Mouse (Mus musculus): Measurements from ENCODE around the gene Gemin7. TPM values are rescaled to one million over a fixed set of nuclear protein-coding genes. Genes with fewer than 3 reads are reported as not detected.

The Gemin7 gene
- total and polyA plus RNA-seq, 3 experiments: 25.8 to 55.4 (median 51.2) TPM

GRCm38 (mm10) chr7:19542155-19542691, 35.2 kb downstream of the Gemin7 start:
- Histone ChIP-seq H3K27me3 (ENCODE audit: insufficient read depth, low read length) (no peaks in the 10 kb centered on the region), H3K36me3 (replicated peaks) (peaks cover 87% of the 10 kb centered on the region), H3K4me1 (ENCODE audit: insufficient read depth, low read depth, low read length) (peaks cover 15% of the 10 kb centered on the region), H3K9me3 (replicated peaks) (peaks cover 12% of the 10 kb centered on the region; the same call in 1 of the 2 replicates), H3K4me3 (ENCODE audit: low read depth, low read length) (peak overlapping the region; percentile 14; the same call in 1 of the 2 replicates)
- TF ChIP-seq TAL1 (conservative IDR thresholded peaks at IDR 0.05; ENCODE audit: low read depth, low read length): no peak
- no peak for TF ChIP-seq POLR2AphosphoS5 (IDR thresholded peaks at IDR 0.05; ENCODE audit: insufficient replicate concordance, low read depth, low read length)
- TF ChIP-seq GATA2 (IDR thresholded peaks at IDR 0.05; ENCODE audit: borderline replicate concordance, low read depth, low read length): no peak
- no peak for TF ChIP-seq GATA1 (IDR thresholded peaks at IDR 0.05; ENCODE audit: borderline replicate concordance, low read length)
- no peak for TF ChIP-seq CTCF (IDR thresholded peaks at IDR 0.05; ENCODE audit: low read depth, low read length)
- no peak for DNase-seq (ENCODE audit: low spot score)
- no peak for ATAC-seq (ENCODE audit: extremely low read depth, insufficient number of reproducible peaks, low FRiP score, poor library complexity, severe bottlenecking)

- no peak for TF ChIP-seq GATA2 (IDR thresholded peaks at IDR 0.05; ENCODE audit: borderline replicate concordance, low read depth, low read length)
- no peak for TF ChIP-seq CTCF (IDR thresholded peaks at IDR 0.05; ENCODE audit: low read depth, low read length)
- no peak for TF ChIP-seq POLR2AphosphoS5 (IDR thresholded peaks at IDR 0.05; ENCODE audit: insufficient replicate concordance, low read depth, low read length)
- no peak for TF ChIP-seq TAL1 (conservative IDR thresholded peaks at IDR 0.05; ENCODE audit: low read depth, low read length)
- no peak for TF ChIP-seq GATA1 (IDR thresholded peaks at IDR 0.05; ENCODE audit: borderline replicate concordance, low read length)
These were observed 35.7 kb downstream of the Gemin7 start for GRCm38 (mm10) chr7:19541681-19542154.

DNA sequence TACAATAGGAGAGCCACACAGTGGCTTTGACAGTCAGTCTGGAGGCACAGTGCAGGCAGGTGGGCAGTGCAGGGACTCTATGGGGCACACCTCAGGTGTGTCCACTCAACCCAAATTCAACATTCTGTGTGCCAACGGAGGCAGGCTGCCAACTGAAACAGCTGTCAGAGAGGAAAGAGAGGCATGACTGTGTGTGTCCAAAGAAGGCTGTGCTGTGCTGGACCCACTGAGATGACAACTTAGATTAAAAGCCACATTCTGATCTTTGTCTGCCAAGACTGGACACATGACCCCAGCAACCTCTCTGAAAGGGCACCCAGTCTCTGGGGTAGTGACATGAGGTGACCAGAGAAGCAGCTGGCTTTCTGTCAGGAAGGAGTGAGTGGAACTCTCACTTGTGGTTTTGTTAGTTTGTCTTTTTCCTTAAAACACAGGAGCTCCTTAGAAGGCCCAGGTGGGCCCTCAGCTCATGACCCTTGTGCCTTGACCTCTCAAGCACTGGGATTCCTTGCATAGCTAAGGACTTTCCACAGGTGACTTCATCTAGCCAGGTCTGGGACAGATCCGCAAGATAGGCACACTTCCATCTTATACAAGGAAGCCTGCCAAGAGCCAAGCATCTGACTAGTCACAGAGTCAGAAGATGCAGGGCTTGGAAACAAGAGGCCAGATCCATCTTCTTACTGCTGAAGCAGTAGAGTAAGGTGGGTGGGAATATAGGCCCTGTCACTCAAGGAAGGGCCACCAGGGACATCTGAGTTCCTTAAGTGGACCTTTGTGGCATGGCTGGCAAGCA, 36.4 kb downstream of the Gemin7 start:
- Histone ChIP-seq H3K36me3 (replicated peaks) (peaks cover 87% of the 10 kb centered on the region), H3K27me3 (ENCODE audit: insufficient read depth, low read length) (no peaks in the 10 kb centered on the region), H3K4me1 (ENCODE audit: insufficient read depth, low read depth, low read length) (peaks cover 15% of the 10 kb centered on the region), H3K4me3 (ENCODE audit: low read depth, low read length) (no peak overlapping the region), H3K9me3 (replicated peaks) (peaks cover 12% of the 10 kb centered on the region; the same call in 1 of the 2 replicates)
- TF ChIP-seq GATA2 (IDR thresholded peaks at IDR 0.05; ENCODE audit: borderline replicate concordance, low read depth, low read length): no peak
- no peak for TF ChIP-seq POLR2AphosphoS5 (IDR thresholded peaks at IDR 0.05; ENCODE audit: insufficient replicate concordance, low read depth, low read length)
- no peak for TF ChIP-seq GATA1 (IDR thresholded peaks at IDR 0.05; ENCODE audit: borderline replicate concordance, low read length)
- TF ChIP-seq CTCF (IDR thresholded peaks at IDR 0.05; ENCODE audit: low read depth, low read length): no peak
- no peak for TF ChIP-seq TAL1 (conservative IDR thresholded peaks at IDR 0.05; ENCODE audit: low read depth, low read length)
- no peak for DNase-seq (ENCODE audit: low spot score)
- ATAC-seq (ENCODE audit: extremely low read depth, insufficient number of reproducible peaks, low FRiP score, poor library complexity, severe bottlenecking): no peak

More at GRCm38 (mm10) chr7:19541681-19542154, 35.7 kb downstream of the Gemin7 start:
- DNase-seq (ENCODE audit: low spot score) (no peak), ATAC-seq (ENCODE audit: extremely low read depth, insufficient number of reproducible peaks, low FRiP score, poor library complexity, severe bottlenecking) (no peak)
- H3K4me1 ChIP-seq (ENCODE audit: insufficient read depth, low read depth, low read length): peaks cover 15% of the 10 kb centered on the region
- peaks cover 86% of the 10 kb centered on the region for H3K36me3 ChIP-seq (replicated peaks)
- no peak overlapping the region for H3K4me3 ChIP-seq (ENCODE audit: low read depth, low read length)
- H3K27me3 ChIP-seq (ENCODE audit: insufficient read depth, low read length): no peaks in the 10 kb centered on the region
- H3K9me3 ChIP-seq (replicated peaks): peaks cover 12% of the 10 kb centered on the region; the same call in 1 of the 2 replicates

GRCm38 (mm10) chr7:19534676-19535075, 42.7 kb downstream of the Gemin7 start:
- H3K4me1 ChIP-seq (ENCODE audit: insufficient read depth, low read depth, low read length): peaks cover 9% of the 10 kb centered on the region
- H3K27me3 ChIP-seq (ENCODE audit: insufficient read depth, low read length): no peaks in the 10 kb centered on the region
- 0 out of 2 replicates have a peak, but pooled peaks cover 5% of the 10 kb centered on the region for H3K9me3 ChIP-seq (replicated peaks)
- ATAC-seq (ENCODE audit: extremely low read depth, insufficient number of reproducible peaks, low FRiP score, poor library complexity, severe bottlenecking) (no peak), DNase-seq (ENCODE audit: low spot score) (no peak)
- H3K36me3 ChIP-seq (replicated peaks): peaks cover 94% of the 10 kb centered on the region
- TF ChIP-seq GATA1 (IDR thresholded peaks at IDR 0.05; ENCODE audit: borderline replicate concordance, low read length) (no peak), POLR2AphosphoS5 (IDR thresholded peaks at IDR 0.05; ENCODE audit: insufficient replicate concordance, low read depth, low read length) (no peak), GATA2 (IDR thresholded peaks at IDR 0.05; ENCODE audit: borderline replicate concordance, low read depth, low read length) (no peak), TAL1 (conservative IDR thresholded peaks at IDR 0.05; ENCODE audit: low read depth, low read length) (no peak), CTCF (IDR thresholded peaks at IDR 0.05; ENCODE audit: low read depth, low read length) (no peak)
- H3K4me3 ChIP-seq (ENCODE audit: low read depth, low read length): no peak overlapping the region

GRCm38 (mm10) chr7:19532240-19532639, 45.2 kb downstream of the Gemin7 start:
- H3K36me3 ChIP-seq (replicated peaks): peaks cover 90% of the 10 kb centered on the region
- no peak for DNase-seq (ENCODE audit: low spot score)
- H3K4me3 ChIP-seq (ENCODE audit: low read depth, low read length): no peak overlapping the region
- H3K27me3 ChIP-seq (ENCODE audit: insufficient read depth, low read length): no peaks in the 10 kb centered on the region
- H3K4me1 ChIP-seq (ENCODE audit: insufficient read depth, low read depth, low read length): peaks cover 9% of the 10 kb centered on the region
- ATAC-seq (ENCODE audit: extremely low read depth, insufficient number of reproducible peaks, low FRiP score, poor library complexity, severe bottlenecking): no peak
- TF ChIP-seq POLR2AphosphoS5 (IDR thresholded peaks at IDR 0.05; ENCODE audit: insufficient replicate concordance, low read depth, low read length) (no peak), GATA2 (IDR thresholded peaks at IDR 0.05; ENCODE audit: borderline replicate concordance, low read depth, low read length) (no peak), CTCF (IDR thresholded peaks at IDR 0.05; ENCODE audit: low read depth, low read length) (no peak), GATA1 (IDR thresholded peaks at IDR 0.05; ENCODE audit: borderline replicate concordance, low read length) (no peak), TAL1 (conservative IDR thresholded peaks at IDR 0.05; ENCODE audit: low read depth, low read length) (no peak)
- no peaks in the 10 kb centered on the region for H3K9me3 ChIP-seq (replicated peaks)

DNA sequence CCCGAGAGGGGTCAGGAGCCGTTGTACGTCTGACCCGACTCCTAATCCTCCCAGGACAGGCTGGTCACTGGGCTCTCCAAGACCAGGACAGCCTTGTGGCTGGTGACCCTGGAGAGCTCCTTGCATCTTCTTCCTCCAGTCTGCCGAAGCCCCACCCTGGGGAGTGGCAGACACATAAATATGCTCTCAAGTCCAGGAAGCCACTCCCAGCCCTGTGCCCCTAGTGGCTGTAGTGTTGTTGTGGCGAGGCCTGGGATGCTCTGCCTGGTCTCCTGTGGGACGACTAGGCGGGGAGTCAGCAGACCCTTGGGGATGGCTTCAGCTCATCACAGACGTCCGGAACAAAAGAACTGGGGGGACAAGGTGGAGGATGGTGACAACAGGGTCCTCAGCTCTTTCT, 46.3 kb downstream of the Gemin7 start:
- Histone ChIP-seq H3K4me1 (ENCODE audit: insufficient read depth, low read depth, low read length) (peaks cover 9% of the 10 kb centered on the region), H3K27me3 (ENCODE audit: insufficient read depth, low read length) (no peaks in the 10 kb centered on the region), H3K36me3 (replicated peaks) (peaks cover 80% of the 10 kb centered on the region), H3K9me3 (replicated peaks) (no peaks in the 10 kb centered on the region), H3K4me3 (ENCODE audit: low read depth, low read length) (no peak overlapping the region)
- TF ChIP-seq POLR2AphosphoS5 (IDR thresholded peaks at IDR 0.05; ENCODE audit: insufficient replicate concordance, low read depth, low read length) (no peak), GATA1 (IDR thresholded peaks at IDR 0.05; ENCODE audit: borderline replicate concordance, low read length) (no peak), GATA2 (IDR thresholded peaks at IDR 0.05; ENCODE audit: borderline replicate concordance, low read depth, low read length) (no peak), TAL1 (conservative IDR thresholded peaks at IDR 0.05; ENCODE audit: low read depth, low read length) (no peak)
- ATAC-seq (ENCODE audit: extremely low read depth, insufficient number of reproducible peaks, low FRiP score, poor library complexity, severe bottlenecking) (no peak), DNase-seq (ENCODE audit: low spot score) (no peak)
